Mouse (Mus musculus): ENCODE data around the gene Smok3b.

DNA sequence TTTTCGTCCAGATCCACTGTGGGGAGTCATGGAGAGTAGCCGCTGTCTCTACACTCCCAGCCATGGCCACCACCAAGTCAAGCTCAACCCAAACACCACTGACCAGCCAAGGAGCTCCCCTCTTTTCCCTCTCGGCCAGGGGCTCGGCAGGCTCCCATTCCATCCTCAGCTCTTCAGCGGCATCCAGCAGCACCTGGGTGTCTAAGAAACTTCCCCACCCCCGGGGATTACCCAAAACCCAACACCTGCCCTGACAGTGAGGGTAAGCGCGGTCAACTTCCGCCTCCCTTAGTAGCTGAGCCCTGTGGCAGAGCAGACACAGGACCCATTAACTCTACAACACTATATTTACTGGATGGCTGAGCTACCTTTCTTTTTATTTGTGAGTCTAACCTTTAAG lies 60.2 kb downstream of the Smok3b start:
- TF ChIP-seq CTCF (conservative IDR thresholded peaks at IDR 0.05; ENCODE audit: low read length) (no peak), NANOG (IDR thresholded peaks at IDR 0.05; ENCODE audit: borderline replicate concordance, low read length) (no peak)
